Mouse (Mus musculus) liver, embryonic 14.5 days (tissue): Measurements from ENCODE around the gene Galnt12. TPM values are rescaled to one million over a fixed set of nuclear protein-coding genes. Genes with fewer than 3 reads are reported as not detected.

Experiments
- ATAC-seq: fragments of 200-750 bp; cut with Nextera tagmentation; 2 replicates; pipeline ENCODE4 v1.8.0; 2017; ENCODE audit warnings: moderate number of reproducible peaks, mild to moderate bottlenecking, moderate library complexity; ENCODE audit not compliant: insufficient read depth
- DNase-seq, 3 experiments: peaks; one replicate each; pipeline ENCODE4 v3.0.0-alpha.2; 2012 to 2013; ENCODE audit warnings: low read depth in 3 of 3, low spot score in 3 of 3
- H3K27ac ChIP-seq: fragments of 300-500 bp; sonication (generic); 2 replicates; pipeline ENCODE4 v1.5.1; 2014; ENCODE audit warnings: moderate library complexity, mild to moderate bottlenecking, control low read depth, inconsistent platforms
- H3K27me3 ChIP-seq: fragments of 300-500 bp; sonication (generic); 2 replicates; pipeline ENCODE4 v1.6.1; 2014; ENCODE audit warnings: mild to moderate bottlenecking, low read length, moderate library complexity; ENCODE audit not compliant: control insufficient read depth, insufficient read depth
- H3K36me3 ChIP-seq: fragments of 300-500 bp; sonication (generic); replicated peaks from 2 replicates; pipeline ENCODE4 v1.6.1; 2014; ENCODE audit warnings: low read depth; ENCODE audit not compliant: control insufficient read depth, insufficient read depth
- H3K4me1 ChIP-seq, 2 experiments: fragments of 200-500 bp in 1 of 2; fragments of 300-500 bp in 1 of 2; sonication (generic) in 1 of 2; replicated peaks; 2 replicates each; pipeline ENCODE4 v1.6.1; 2012 to 2014; ENCODE audit warnings: antibody characterized with exemption in 1 of 2, inconsistent platforms in 1 of 2, low read length in 1 of 2; ENCODE audit not compliant: control insufficient read depth in 2 of 2, insufficient read depth in 2 of 2
- H3K4me2 ChIP-seq: fragments of 300-500 bp; sonication (generic); 2 replicates; pipeline ENCODE4 v1.6.1; 2014; ENCODE audit warnings: low read depth, mild to moderate bottlenecking, control low read depth, moderate library complexity
- H3K4me3 ChIP-seq, 2 experiments: fragments of 200-500 bp in 1 of 2; fragments of 300-500 bp in 1 of 2; sonication (generic) in 1 of 2; 2 replicates each; pipeline ENCODE4 v1.5.1; 2012 to 2014; ENCODE audit warnings: low read depth in 2 of 2, low read length in 2 of 2, mild to moderate bottlenecking in 2 of 2, control low read depth in 1 of 2, inconsistent platforms in 1 of 2, moderate library complexity in 1 of 2; ENCODE audit not compliant: insufficient read depth in 1 of 2
- H3K9ac ChIP-seq: fragments of 300-500 bp; sonication (generic); replicated peaks from 2 replicates; pipeline ENCODE4 v1.6.1; 2014; ENCODE audit warnings: mild to moderate bottlenecking, control low read depth, moderate library complexity
- H3K9me3 ChIP-seq: fragments of 300-500 bp; sonication (generic); 2 replicates; pipeline ENCODE4 v1.6.1; 2016; ENCODE audit warnings: low read length, mixed read lengths; ENCODE audit not compliant: control insufficient read depth
- CTCF ChIP-seq: IDR thresholded peaks from 2 replicates; pipeline ENCODE4 v1.5.1; 2016; ENCODE audit warnings: antibody characterized with exemption, low read depth, control low read depth
- EP300 ChIP-seq: IDR thresholded peaks from 2 replicates; pipeline ENCODE4 v1.6.1; 2016; ENCODE audit warnings: antibody characterized with exemption, low read depth
- WGBS: fragments of 180-500 bp; shearing (Covaris S2); extraction: QIAGEN DNeasy Blood & Tissue Kit; methylation state at CpG from one replicate; pipeline ENCODE4 v1.1.7; 2014; ENCODE audit not compliant: insufficient replicate concordance; 5-methylcytosine and 5-hydroxymethylcytosine counted together
- polyA plus RNA-seq, 2 experiments: library from polyadenylated mRNA; depleted of rRNA in 1 of 2; stranded (reverse) in 1 of 2; unstranded in 1 of 2; fragments of >200 nt; fragmentation: Nextera tagmentation in 1 of 2; extraction: Ambion mirVana in 1 of 2; gene quantifications; 2 replicates each; pipeline versions ENCODE4 v1.2.1 to v1.2.3; 2012 to 2014

The Galnt12 gene
- polyA plus RNA-seq, 2 experiments = 0.31 to 0.51 TPM

DNA sequence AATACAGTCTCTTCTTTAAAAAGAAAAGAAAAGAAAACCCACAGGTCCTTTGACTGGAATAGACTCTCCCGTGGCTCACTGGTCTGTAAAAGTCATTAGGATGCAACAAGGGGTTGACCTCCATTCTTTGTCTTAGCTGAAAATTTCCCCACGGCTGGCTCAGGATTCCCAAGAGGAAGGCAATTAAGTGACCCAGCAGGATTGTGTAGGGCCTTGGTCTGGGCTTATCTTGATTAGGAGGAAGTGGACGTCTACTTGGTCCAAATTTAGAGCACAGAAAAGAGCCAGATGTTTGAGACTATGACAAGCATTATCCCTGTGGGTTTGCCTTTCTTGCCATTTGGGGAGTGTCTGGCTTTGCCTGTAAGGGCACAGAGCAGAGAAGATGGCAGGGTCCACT lies 58.3 kb downstream of the Galnt12 start:
- Histone ChIP-seq H3K36me3 (no peaks in the 10 kb centered on the region), H3K9me3 (no peaks in the 10 kb centered on the region), H3K27me3 (no peaks in the 10 kb centered on the region), H3K9ac (no peak overlapping the region), H3K4me3 (no peak overlapping the region), H3K27ac (no peak overlapping the region), H3K4me1 (0 out of 4 replicates have a peak, but pooled peaks cover 0 to 2% of the 10 kb centered on the region in 2 experiments), H3K4me2 (no peak overlapping the region)
- WGBS = 15% methylated on average over 3 of the region's 3 CpGs
- ATAC-seq = no peak
- no peak for DNase-seq
- TF ChIP-seq EP300 = no peak
- TF ChIP-seq CTCF = no peak

DNA sequence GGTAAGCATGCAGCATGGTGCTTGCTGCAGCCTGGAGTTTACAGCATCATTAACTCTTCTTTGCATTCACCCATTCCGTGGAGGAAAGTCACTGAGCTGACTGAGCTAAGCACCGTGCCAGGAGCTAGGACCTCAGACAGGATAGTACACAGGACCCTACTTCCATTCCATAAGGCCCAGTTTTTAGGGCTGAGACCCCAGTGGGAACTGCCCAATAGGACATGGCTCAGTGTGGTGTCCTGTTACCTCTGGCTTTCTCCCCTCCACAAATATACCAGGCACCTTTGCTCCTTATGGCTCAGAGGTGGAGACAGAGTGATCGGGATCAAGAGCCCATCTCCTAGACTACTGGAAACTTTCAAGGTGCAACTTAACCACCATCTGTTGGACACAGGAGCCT lies 59.1 kb downstream of the Galnt12 start:
- no peaks in the 10 kb centered on the region for H3K36me3 ChIP-seq
- TF ChIP-seq CTCF = no peak
- no peak for TF ChIP-seq EP300
- H3K4me1 ChIP-seq = 0 out of 4 replicates have a peak, but pooled peaks cover 0 to 2% of the 10 kb centered on the region in 2 experiments
- no peak overlapping the region for H3K9ac ChIP-seq
- H3K9me3 ChIP-seq = no peaks in the 10 kb centered on the region
- H3K27me3 ChIP-seq = no peaks in the 10 kb centered on the region
- no peak for ATAC-seq
- no peak for DNase-seq
- 59% methylated on average over 3 of the region's 3 CpGs for WGBS
- no peak overlapping the region for H3K27ac ChIP-seq
- H3K4me2 ChIP-seq = no peak overlapping the region
- no peak overlapping the region for H3K4me3 ChIP-seq

DNA sequence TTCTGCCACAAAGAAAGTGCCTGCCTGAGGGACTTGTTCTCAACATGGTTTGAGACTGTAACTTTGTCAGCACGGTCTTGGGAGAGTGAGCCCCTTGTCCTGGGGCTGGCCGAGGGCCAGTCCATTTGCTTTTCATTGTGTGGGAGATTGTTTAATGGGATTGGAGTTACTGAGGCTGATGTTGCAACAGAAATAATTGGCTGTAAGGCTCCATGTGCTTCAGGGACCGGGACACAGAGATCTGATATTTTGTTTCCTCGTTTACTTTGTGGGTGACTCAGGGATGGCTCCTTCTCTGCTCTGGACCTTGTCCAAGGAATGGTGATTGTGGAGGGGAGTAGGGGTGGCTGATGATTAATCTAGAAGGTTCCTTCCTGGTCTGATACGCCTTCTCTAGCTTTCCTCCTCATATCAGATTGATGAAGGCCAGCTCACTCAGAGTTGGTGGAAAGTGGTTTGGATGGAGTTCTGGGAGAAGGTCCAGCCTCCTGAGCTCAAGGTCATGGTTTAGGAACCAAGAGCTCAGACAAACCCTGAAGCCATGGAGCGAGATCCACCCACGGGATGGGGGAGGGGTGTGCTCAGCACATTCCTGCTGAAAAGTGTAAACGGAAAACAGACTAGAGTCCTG lies 60.0 kb downstream of the Galnt12 start:
- no peaks in the 10 kb centered on the region for H3K9me3 ChIP-seq
- H3K27ac ChIP-seq = no peak overlapping the region
- no peak overlapping the region for H3K4me3 ChIP-seq
- ATAC-seq (no peak), DNase-seq (no peak)
- WGBS = 60% methylated on average over 8 of the region's 8 CpGs
- H3K27me3 ChIP-seq = no peaks in the 10 kb centered on the region
- TF ChIP-seq CTCF (no peak), EP300 (no peak)
- no peaks in the 10 kb centered on the region for H3K36me3 ChIP-seq
- no peak overlapping the region for H3K9ac ChIP-seq
- H3K4me2 ChIP-seq = no peak overlapping the region
- 0 out of 4 replicates have a peak, but pooled peaks cover 0 to 2% of the 10 kb centered on the region in 2 experiments for H3K4me1 ChIP-seq

DNA sequence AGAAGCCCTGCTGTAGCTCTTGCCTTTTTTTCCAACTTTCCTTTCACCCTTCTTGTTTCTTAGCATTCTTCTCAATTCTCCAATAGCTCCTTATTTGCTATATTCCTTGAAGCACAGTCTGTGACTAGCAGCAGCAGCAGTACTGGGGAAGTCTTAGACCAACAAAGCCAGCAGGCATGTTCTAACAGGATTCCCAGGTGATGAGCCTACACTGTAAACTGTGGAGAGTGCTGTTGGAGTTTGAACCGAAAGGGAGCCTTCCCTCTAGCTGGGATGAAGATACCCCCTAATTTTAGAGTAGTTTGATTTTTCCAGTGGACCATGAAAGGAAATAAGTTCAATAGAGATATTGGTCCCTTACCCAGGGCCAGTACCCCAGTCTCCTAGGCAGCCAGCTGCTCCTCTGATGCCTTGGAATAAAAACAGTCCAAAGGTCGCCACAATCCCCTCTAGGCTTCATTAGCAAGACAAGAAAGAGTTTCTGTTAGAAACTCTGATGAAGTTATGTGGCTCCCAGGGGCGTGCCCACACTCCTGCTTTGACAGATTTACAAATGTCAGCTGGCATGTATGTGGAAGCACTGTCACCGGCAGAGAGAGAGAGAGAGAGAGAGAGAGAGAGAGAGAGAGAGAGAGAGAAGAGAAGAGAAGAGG lies 69.5 kb downstream of the Galnt12 start:
- no peaks in the 10 kb centered on the region for H3K4me1 ChIP-seq
- no peaks in the 10 kb centered on the region for H3K9me3 ChIP-seq
- no peak overlapping the region for H3K4me3 ChIP-seq
- 8% methylated on average over 4 of the region's 4 CpGs for WGBS
- no peaks in the 10 kb centered on the region for H3K36me3 ChIP-seq
- no peaks in the 10 kb centered on the region for H3K27me3 ChIP-seq
- DNase-seq (no peak), ATAC-seq (no peak)
- no peak overlapping the region for H3K27ac ChIP-seq
- TF ChIP-seq CTCF (no peak), EP300 (no peak)
- no peak overlapping the region for H3K4me2 ChIP-seq
- H3K9ac ChIP-seq = no peak overlapping the region

- no peak overlapping the region for H3K4me3 ChIP-seq
- ATAC-seq (no peak), DNase-seq (no peak)
- H3K9me3 ChIP-seq = no peaks in the 10 kb centered on the region
- H3K9ac ChIP-seq = no peak overlapping the region
- no peak overlapping the region for H3K27ac ChIP-seq
- H3K27me3 ChIP-seq = no peaks in the 10 kb centered on the region
- no peaks in the 10 kb centered on the region for H3K4me1 ChIP-seq
- no peaks in the 10 kb centered on the region for H3K36me3 ChIP-seq
- H3K4me2 ChIP-seq = no peak overlapping the region
- TF ChIP-seq CTCF = no peak
- no peak for TF ChIP-seq EP300
- WGBS = 46% methylated on average over 12 of the region's 12 CpGs
These were observed 70.3 kb downstream of the Galnt12 start for GRCm38 (mm10) chr4:47161756-47162587.
